Mouse (Mus musculus) neural tube, embryonic 11.5 days (tissue): ENCODE data around the gene 5031439G07Rik. TPM values are rescaled to one million over a fixed set of nuclear protein-coding genes. Genes with fewer than 3 reads are reported as not detected.

Source experiments
- microRNA-seq: library from miRNA; unstranded; fragments of <30 nt; microRNA quantifications from one replicate; pipeline ENCODE4, GENCODE M21; 2016
- polyA plus RNA-seq: library from polyadenylated mRNA; unstranded; fragments of >200 nt; fragmentation: Nextera tagmentation; extraction: Ambion mirVana; gene quantifications from 2 replicates; pipeline ENCODE4 v1.2.1, GENCODE M21; 2014

The 5031439G07Rik gene
- polyA plus RNA-seq, 1 experiment from 2014 or later, result 39.3 TPM

Small RNA genes lying within 50 kb of the gene (microRNA-seq; reads per million reads assigned to microRNA genes)
- 17.2 reads per million, percentile 28 among the genes with 10 or more reads in this experiment for gene Mir1249

Other genes starting within 250 kb of the 5031439G07Rik start
- gene Phf21b, start 132.5 kb downstream of the 5031439G07Rik start, polyA plus RNA-seq, result 32.2 and 36.0 TPM in 2 replicates
- 0.77 and 0.81 TPM in 2 replicates for gene Gm29666, start 68.5 kb downstream of the 5031439G07Rik start, polyA plus RNA-seq
- gene Nup50, start 65.1 kb downstream of the 5031439G07Rik start, polyA plus RNA-seq, result 61.5 and 63.4 TPM in 2 replicates
- not detected in 2 replicates for gene Upk3a, start 28.6 kb upstream of the 5031439G07Rik start, polyA plus RNA-seq
- 29.3 and 29.4 TPM in 2 replicates for gene Fam118a, start 40.4 kb upstream of the 5031439G07Rik start, polyA plus RNA-seq
- gene Smc1b, start 143.4 kb upstream of the 5031439G07Rik start, polyA plus RNA-seq, result 0.11 TPM in 1 of 2 replicates, not detected in the other
- gene Ribc2, start 143.5 kb upstream of the 5031439G07Rik start, polyA plus RNA-seq, result 0.62 and 0.78 TPM in 2 replicates
- 115 and 120 TPM in 2 replicates for gene Fbln1, start 217.4 kb upstream of the 5031439G07Rik start, polyA plus RNA-seq